Mouse (Mus musculus): ENCODE results near the gene Smndc1. TPM values are rescaled to one million over a fixed set of nuclear protein-coding genes. Genes with fewer than 3 reads are reported as not detected.
"Not testable (repeated sequence)": the region's sequence is repeated elsewhere in the genome, so short reads cannot be mapped to it uniquely, and the experiment has no call there.

Smndc1 gene
- polyA plus RNA-seq, 1 experiment from 2014 or later, result 47.2 TPM

- H3K27me3 ChIP-seq (ENCODE audit: poor library complexity, severe bottlenecking), result no peaks in the 10 kb centered on the region
- 84% methylated on average over 2 of the region's 2 CpGs for WGBS
- peaks cover 28% of the 10 kb centered on the region for H3K4me1 ChIP-seq
- H3K27ac ChIP-seq, result no peak overlapping the region
- 0 out of 2 replicates have a peak, but pooled peaks cover 12% of the 10 kb centered on the region for H3K9me3 ChIP-seq
- no peak for DNase-seq (ENCODE audit: extremely low spot score, low spot score)
- no peak overlapping the region for H3K4me3 ChIP-seq
- no peaks in the 10 kb centered on the region for H3K36me3 ChIP-seq (replicated peaks)
Measured at GRCm38 (mm10) chr19:53407350-53407749, 17.0 kb upstream of the Smndc1 start.

- Histone ChIP-seq H3K4me1 (peaks cover 13% of the 10 kb centered on the region), H3K27me3 (ENCODE audit: poor library complexity, severe bottlenecking) (no peaks in the 10 kb centered on the region), H3K4me3 (no peak overlapping the region), H3K27ac (no peak overlapping the region), H3K36me3 (replicated peaks) (no peaks in the 10 kb centered on the region), H3K9me3 (0 out of 2 replicates have a peak, but pooled peaks cover 12% of the 10 kb centered on the region)
- 70% methylated on average over 2 of the region's 2 CpGs for whole genome bisulfite sequencing
- DNase-seq (ENCODE audit: extremely low spot score, low spot score), result no peak
Measured at GRCm38 (mm10) chr19:53405810-53406209, 15.4 kb upstream of the Smndc1 start.

GRCm38 (mm10) chr19:53404837-53405356 is 14.5 kb upstream of the Smndc1 start:
- DNase-seq (ENCODE audit: extremely low spot score, low spot score), result no peak

GRCm38 (mm10) chr19:53404219-53404836 is 13.9 kb upstream of the Smndc1 start:
- H3K36me3 ChIP-seq (replicated peaks), result no peaks in the 10 kb centered on the region
- H3K27me3 ChIP-seq (ENCODE audit: poor library complexity, severe bottlenecking), result no peaks in the 10 kb centered on the region
- no peak overlapping the region for H3K27ac ChIP-seq
- H3K4me3 ChIP-seq, result no peak overlapping the region
- H3K4me1 ChIP-seq, result no peaks in the 10 kb centered on the region
- no peak for DNase-seq (ENCODE audit: extremely low spot score, low spot score)
- WGBS, result 95% methylated on average over 10 of the region's 10 CpGs
- 0 out of 2 replicates have a peak, but pooled peaks cover 12% of the 10 kb centered on the region for H3K9me3 ChIP-seq

More at GRCm38 (mm10) chr19:53404837-53405356, 14.5 kb upstream of the Smndc1 start:
- H3K27ac ChIP-seq, result no peak overlapping the region
- no peak overlapping the region for H3K4me3 ChIP-seq
- H3K27me3 ChIP-seq (ENCODE audit: poor library complexity, severe bottlenecking), result no peaks in the 10 kb centered on the region
- H3K9me3 ChIP-seq, result 0 out of 2 replicates have a peak, but pooled peaks cover 12% of the 10 kb centered on the region
- peaks cover 4% of the 10 kb centered on the region for H3K4me1 ChIP-seq
- 88% methylated on average over 18 of the region's 18 CpGs for WGBS
- H3K36me3 ChIP-seq (replicated peaks), result no peaks in the 10 kb centered on the region

GRCm38 (mm10) chr19:53402741-53403432 is 12.5 kb upstream of the Smndc1 start:
- Histone ChIP-seq H3K27ac (no peak overlapping the region), H3K9me3 (0 out of 2 replicates have a peak, but pooled peaks cover 12% of the 10 kb centered on the region), H3K36me3 (replicated peaks) (no peaks in the 10 kb centered on the region), H3K4me1 (no peaks in the 10 kb centered on the region), H3K4me3 (no peak overlapping the region), H3K27me3 (ENCODE audit: poor library complexity, severe bottlenecking) (no peaks in the 10 kb centered on the region)
- no peak for DNase-seq (ENCODE audit: extremely low spot score, low spot score)
- WGBS, result 55% methylated on average over 12 of the region's 12 CpGs

- DNase-seq (ENCODE audit: extremely low spot score, low spot score), result no peak
- H3K27ac ChIP-seq, result no peak overlapping the region
- H3K4me1 ChIP-seq, result 0 out of 2 replicates have a peak, but pooled peaks cover 2% of the 10 kb centered on the region
- no peaks in the 10 kb centered on the region for H3K27me3 ChIP-seq (ENCODE audit: poor library complexity, severe bottlenecking)
- H3K36me3 ChIP-seq (replicated peaks), result no peaks in the 10 kb centered on the region
- H3K9me3 ChIP-seq, result 0 out of 2 replicates have a peak, but pooled peaks cover 12% of the 10 kb centered on the region
- 90% methylated on average over 16 of the region's 16 CpGs for WGBS
- no peak overlapping the region for H3K4me3 ChIP-seq
Measured at GRCm38 (mm10) chr19:53400332-53401110, 10.1 kb upstream of the Smndc1 start.

GRCm38 (mm10) chr19:53399213-53399612 is 8.8 kb upstream of the Smndc1 start:
- H3K36me3 ChIP-seq (replicated peaks), result no peaks in the 10 kb centered on the region
- H3K27ac ChIP-seq, result no peak overlapping the region
- WGBS, result 91% methylated on average over 4 of the region's 4 CpGs

GRCm38 (mm10) chr19:53397451-53398233 is 7.3 kb upstream of the Smndc1 start:
- no peak for DNase-seq (ENCODE audit: extremely low spot score, low spot score)
- Histone ChIP-seq H3K27me3 (ENCODE audit: poor library complexity, severe bottlenecking) (no peaks in the 10 kb centered on the region), H3K27ac (no peak overlapping the region), H3K4me1 (peaks cover 4% of the 10 kb centered on the region; the same call in 1 of the 2 replicates), H3K4me3 (no peak overlapping the region), H3K36me3 (replicated peaks) (no peaks in the 10 kb centered on the region), H3K9me3 (no peaks in the 10 kb centered on the region)
- 90% methylated on average over 12 of the region's 12 CpGs for WGBS

More at GRCm38 (mm10) chr19:53399213-53399612, 8.8 kb upstream of the Smndc1 start:
- no peak for DNase-seq (ENCODE audit: extremely low spot score, low spot score)
- Histone ChIP-seq H3K4me1 (peaks cover 4% of the 10 kb centered on the region; the same call in 1 of the 2 replicates), H3K27me3 (ENCODE audit: poor library complexity, severe bottlenecking) (no peaks in the 10 kb centered on the region), H3K4me3 (no peak overlapping the region), H3K9me3 (0 out of 2 replicates have a peak, but pooled peaks cover 6% of the 10 kb centered on the region)

GRCm38 (mm10) chr19:53395805-53396204 is 5.4 kb upstream of the Smndc1 start:
- H3K4me1 ChIP-seq, result peaks cover 16% of the 10 kb centered on the region
- WGBS, result 58% methylated on average over 5 of the region's 5 CpGs
- not testable (repeated sequence) for DNase-seq (ENCODE audit: extremely low spot score, low spot score); H3K27me3 ChIP-seq (ENCODE audit: poor library complexity, severe bottlenecking); H3K27ac ChIP-seq; H3K9me3 ChIP-seq; H3K4me3 ChIP-seq; H3K36me3 ChIP-seq (replicated peaks)

- H3K36me3 ChIP-seq (replicated peaks); H3K27ac ChIP-seq; H3K27me3 ChIP-seq (ENCODE audit: poor library complexity, severe bottlenecking); H3K9me3 ChIP-seq; H3K4me3 ChIP-seq; DNase-seq (ENCODE audit: extremely low spot score, low spot score): not testable (repeated sequence)
- peaks cover 16% of the 10 kb centered on the region for H3K4me1 ChIP-seq
- 81% methylated on average over 3 of the region's 3 CpGs for WGBS
Measured at GRCm38 (mm10) chr19:53394956-53395355, 4.6 kb upstream of the Smndc1 start.

- Histone ChIP-seq H3K4me1 (peaks cover 16% of the 10 kb centered on the region), H3K4me3 (no peak overlapping the region), H3K36me3 (replicated peaks) (no peaks in the 10 kb centered on the region), H3K27ac (no peak overlapping the region), H3K9me3 (no peaks in the 10 kb centered on the region), H3K27me3 (ENCODE audit: poor library complexity, severe bottlenecking) (no peaks in the 10 kb centered on the region)
- DNase-seq (ENCODE audit: extremely low spot score, low spot score), result no peak
- WGBS, result 22% methylated on average over 7 of the region's 7 CpGs
Measured at GRCm38 (mm10) chr19:53394552-53394951, 4.2 kb upstream of the Smndc1 start.

- Histone ChIP-seq H3K9me3 (no peaks in the 10 kb centered on the region), H3K27me3 (ENCODE audit: poor library complexity, severe bottlenecking) (no peaks in the 10 kb centered on the region), H3K4me3 (no peak overlapping the region), H3K4me1 (peaks cover 24% of the 10 kb centered on the region), H3K36me3 (replicated peaks) (peaks cover 6% of the 10 kb centered on the region), H3K27ac (no peak overlapping the region)
- no peak for DNase-seq (ENCODE audit: extremely low spot score, low spot score)
Measured at GRCm38 (mm10) chr19:53393646-53394045, 3.3 kb upstream of the Smndc1 start.

All from forebrain, embryonic 10.5 days (tissue).